Mouse (Mus musculus): ENCODE results near the gene Chst15. TPM values are rescaled to one million over a fixed set of nuclear protein-coding genes. Genes with fewer than 3 reads are reported as not detected.

Chst15 gene
- total RNA-seq, 2 experiments from 2014 or later: 12.9 to 14.0 TPM

DNA sequence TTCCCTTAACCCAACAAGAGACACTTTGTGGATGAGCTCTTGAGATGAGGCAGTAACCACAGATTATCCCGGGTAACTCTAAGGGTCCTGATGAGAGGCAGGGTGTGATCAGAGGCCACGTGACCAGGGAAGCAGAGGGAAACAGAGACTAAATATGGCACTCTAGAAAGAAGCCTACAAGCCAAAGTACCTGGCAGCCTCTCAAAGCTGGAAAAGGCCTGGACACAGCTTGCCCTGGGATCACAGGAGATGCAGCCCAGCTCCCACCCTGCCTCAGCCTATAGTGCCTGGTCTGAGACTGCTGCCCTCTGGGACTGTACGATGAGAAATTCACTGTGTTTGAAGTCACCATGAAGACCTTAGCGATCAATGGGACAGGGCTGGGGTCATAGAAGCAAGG is 83.3 kb downstream of the Chst15 start:
- no peak for ATAC-seq (ENCODE audit: poor library complexity, severe bottlenecking)

DNA sequence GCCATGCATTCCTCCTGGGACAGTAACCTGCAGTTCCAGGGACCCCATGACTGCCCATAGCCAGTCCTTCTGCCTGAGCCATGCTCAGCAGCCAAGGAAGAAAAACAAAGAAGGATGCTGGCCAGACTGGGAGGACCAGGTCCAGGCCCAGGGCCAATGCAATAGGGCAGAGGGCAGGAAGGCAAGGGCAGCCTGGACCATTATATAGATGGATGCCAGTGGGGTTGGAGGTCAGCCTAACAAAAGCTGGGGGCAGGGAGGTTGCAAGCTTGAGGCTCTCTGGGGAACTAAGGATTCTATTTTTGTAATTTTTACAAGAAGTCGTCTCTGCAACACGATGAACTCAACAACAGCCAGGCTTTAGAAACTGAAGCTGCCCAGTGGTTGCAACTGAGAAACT is 84.1 kb downstream of the Chst15 start:
- no peak for ATAC-seq (ENCODE audit: poor library complexity, severe bottlenecking)

- no peak for ATAC-seq (ENCODE audit: poor library complexity, severe bottlenecking)
Observed at GRCm38 (mm10) chr7:132231476-132231875, 85.6 kb downstream of the Chst15 start.

GRCm38 (mm10) chr7:132230961-132231360 is 86.1 kb downstream of the Chst15 start:
- ATAC-seq (ENCODE audit: poor library complexity, severe bottlenecking): no peak

DNA sequence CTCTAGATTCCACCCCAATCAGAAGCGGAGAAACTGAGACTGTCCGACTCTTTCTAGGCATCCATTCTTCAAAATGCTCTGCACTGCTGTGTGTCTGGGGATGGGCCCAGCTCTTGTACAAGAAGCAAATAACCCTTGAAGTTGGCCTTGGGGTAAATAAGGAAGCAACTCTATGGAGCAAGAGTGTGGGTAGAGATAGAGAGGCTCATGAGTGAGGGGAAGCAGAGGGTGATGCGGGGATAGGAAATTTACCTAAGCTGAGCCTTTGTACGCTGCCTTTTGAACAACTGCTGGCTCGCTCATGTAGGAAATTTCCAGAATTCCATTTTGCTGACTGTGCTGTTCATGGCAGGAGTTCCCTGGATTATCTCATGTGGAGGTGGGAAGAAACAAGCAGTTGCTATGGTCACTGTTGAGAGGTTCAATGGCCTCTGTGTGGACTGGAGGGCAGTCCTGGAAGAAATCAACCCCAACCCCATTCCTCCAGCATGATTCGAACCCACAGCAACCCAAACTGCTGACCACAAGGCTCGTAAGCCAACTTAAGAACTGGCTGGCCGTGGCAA is 89.9 kb downstream of the Chst15 start:
- peak; percentile 82 for ATAC-seq (ENCODE audit: poor library complexity, severe bottlenecking)

- ATAC-seq (ENCODE audit: poor library complexity, severe bottlenecking): peak; percentile 83
Observed at GRCm38 (mm10) chr7:132226379-132227074, 90.5 kb downstream of the Chst15 start.

GRCm38 (mm10) chr7:132223452-132224141 is 93.4 kb downstream of the Chst15 start:
- ATAC-seq (ENCODE audit: poor library complexity, severe bottlenecking): no peak

DNA sequence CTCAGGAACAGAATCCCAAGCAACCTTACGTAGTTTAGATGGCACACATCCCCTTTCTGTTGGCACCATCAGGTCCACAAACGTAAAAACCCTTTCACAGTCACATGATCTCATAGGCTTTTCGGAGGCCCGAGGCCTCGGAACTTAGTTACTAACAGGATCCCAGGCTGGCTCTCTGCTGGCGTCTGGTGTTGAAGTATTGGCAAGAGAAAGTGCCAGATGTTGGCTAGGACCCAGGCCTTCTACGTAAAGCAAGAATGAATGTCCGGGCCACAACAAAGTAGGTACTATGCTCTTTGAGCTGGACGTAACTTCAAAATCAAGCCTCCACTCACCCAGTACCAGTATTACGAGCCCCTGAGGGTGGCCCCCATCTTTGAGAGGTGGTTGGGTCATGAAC is 103.0 kb downstream of the Chst15 start:
- ATAC-seq (ENCODE audit: poor library complexity, severe bottlenecking): no peak

DNA sequence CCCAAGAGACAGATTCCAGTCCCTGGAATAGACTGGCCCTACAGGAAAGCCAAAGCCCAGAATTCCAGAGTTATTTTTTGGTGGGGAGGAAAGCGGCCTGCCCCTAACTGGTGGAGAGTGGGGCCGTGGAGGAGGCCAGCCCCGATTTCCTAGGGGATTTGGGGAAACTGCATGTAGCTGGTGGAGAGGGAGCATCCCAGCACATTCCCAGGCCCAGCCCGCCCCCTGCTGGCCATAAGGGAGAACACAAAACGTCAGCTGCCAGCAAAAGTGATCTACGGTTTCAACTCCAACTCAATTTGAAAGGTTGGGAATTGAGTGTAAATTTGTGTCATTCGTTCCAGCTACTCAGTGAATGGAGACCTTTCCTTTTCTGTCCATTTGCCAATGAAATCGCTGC is 103.6 kb downstream of the Chst15 start:
- ATAC-seq (ENCODE audit: poor library complexity, severe bottlenecking): no peak

DNA sequence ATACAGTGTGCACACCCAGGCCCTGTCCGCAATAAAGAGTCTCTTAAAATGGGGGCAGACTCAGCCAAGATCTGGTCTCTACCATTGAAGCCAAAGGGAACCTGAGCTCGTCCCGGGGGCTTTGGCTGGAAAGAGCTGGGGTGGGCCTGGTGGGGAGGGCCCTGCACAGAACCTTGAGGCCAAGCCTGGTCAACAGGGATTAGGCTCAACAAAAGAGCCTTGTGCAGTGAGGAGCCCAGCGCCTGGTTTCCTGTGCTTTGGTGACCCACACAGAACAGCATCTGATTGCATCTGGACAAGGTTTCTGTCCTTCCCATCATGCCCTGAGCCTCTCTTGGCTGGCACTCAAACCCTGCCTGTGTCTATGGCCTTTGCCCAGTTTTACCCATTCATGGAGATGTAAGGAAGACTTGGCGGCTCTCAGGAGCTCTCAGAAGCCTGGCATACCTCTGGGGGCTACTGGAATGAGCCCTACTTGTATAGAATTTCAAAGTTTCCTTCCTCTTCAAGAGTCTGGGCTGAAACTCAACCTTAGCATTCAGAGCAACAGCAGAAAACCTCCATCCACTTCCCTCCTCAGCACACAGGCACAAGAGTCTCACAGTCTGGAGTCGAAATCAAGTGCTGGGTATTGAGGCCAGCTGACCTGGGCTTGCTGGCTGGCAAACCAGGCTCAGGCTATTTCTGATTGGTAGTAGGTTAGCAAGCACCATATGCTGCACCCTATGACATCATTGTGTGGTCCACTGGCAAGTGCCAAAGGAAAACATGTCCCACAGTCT is 104.9 kb downstream of the Chst15 start:
- no peak for ATAC-seq (ENCODE audit: poor library complexity, severe bottlenecking)

DNA sequence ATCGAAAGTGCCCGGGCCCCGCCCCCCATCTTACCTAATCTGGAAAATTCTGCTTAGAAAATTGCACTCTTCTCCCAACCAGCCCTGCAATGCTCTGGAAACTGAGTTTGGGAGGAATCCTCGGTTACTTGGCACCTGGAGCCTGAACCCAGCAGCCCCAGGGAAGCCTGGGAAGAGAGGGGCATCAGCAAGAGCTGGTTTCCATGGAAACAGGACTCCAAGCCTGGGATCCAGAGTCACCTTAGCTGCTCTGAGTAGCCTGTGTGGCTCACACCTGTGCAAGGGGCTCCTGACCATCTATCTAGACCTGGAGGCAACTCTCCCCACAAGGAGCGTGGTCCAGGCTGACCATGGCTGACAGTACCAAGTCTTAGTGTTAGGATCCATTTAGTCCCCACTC is 106.4 kb downstream of the Chst15 start:
- no peak for ATAC-seq (ENCODE audit: poor library complexity, severe bottlenecking)

DNA sequence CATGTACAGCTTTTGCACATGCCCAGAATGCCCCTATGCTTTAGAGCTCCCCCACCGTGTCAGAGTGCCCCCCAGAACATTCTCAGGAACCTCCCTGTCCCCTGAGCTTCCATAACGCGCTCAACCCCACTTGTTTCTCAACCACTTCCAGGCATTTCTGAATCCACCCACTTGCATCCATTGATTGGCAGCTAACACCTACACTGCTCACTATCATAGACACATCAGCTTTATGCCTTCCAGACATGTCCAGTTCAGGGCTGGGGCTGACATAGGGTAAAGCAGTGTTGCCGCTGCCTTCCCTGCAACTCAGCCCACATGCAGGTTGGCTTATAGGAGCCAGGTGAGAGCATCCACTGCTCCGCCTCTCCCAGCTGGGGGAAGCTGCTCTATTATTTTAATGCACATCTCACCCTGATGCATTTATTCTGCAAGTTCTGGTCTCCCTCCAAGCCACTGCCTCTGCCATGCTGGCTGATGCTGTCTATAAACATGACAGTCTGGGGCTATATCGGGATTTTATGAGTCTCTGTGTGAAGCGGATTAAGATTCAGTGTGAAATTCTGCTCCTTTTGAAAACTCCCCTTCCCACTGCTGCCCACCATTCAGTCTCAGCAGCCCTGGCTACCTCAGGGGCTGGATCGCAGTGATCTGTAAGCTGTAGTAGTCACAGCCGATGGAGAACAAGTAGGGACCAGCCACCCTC is 107.9 kb downstream of the Chst15 start:
- no peak for ATAC-seq (ENCODE audit: poor library complexity, severe bottlenecking)

DNA sequence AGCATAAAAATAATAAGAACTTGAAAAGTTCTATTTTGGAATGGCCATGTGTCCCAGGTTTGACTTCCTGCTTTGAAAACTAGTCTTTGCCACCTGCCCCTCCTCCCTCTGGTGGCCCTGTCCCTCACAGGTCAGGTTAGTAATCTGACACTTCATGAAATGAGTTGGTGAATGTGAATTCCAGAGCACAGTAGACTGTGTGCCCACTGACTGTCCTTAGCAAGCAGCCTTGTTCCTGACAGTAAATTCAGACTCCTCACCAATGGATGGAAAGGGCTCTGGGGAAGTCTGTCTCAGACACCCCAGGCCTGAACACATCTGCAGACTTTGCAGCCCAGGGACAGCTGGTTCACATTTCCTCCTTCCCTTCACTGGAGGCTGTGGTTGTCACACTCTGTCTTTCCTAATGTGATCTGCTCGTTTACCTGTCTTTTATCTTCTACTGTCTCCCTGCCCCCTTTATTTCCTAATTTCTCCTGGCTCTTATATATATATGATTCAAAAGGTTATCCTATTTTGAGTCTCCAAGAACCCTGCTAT is 112.9 kb downstream of the Chst15 start:
- ATAC-seq (ENCODE audit: poor library complexity, severe bottlenecking): no peak

DNA sequence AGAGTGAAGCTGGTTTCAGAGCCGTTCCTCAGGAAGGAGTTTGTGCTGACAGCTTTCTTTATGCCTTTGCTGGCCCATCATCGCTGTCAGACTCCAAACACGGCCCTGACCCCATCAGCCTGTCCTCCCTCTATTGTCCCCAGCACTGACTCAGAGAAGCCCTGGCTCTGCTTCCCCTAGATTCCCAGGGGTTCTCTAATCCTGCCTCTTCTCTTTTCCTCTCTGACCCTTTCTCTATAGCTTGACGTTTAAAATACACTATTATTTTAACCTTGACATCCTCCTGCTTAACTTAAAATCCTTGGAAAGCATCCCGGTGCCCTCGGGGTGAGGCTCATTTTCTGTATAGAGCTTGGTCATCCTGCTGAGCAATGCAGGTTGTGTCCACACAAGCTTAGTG is 117.3 kb downstream of the Chst15 start:
- no peak for ATAC-seq (ENCODE audit: poor library complexity, severe bottlenecking)

- no peak for ATAC-seq (ENCODE audit: poor library complexity, severe bottlenecking)
Observed at GRCm38 (mm10) chr7:132198806-132199205, 118.2 kb downstream of the Chst15 start.

- ATAC-seq (ENCODE audit: poor library complexity, severe bottlenecking): no peak
Observed at GRCm38 (mm10) chr7:132197817-132198475, 119.1 kb downstream of the Chst15 start.

DNA sequence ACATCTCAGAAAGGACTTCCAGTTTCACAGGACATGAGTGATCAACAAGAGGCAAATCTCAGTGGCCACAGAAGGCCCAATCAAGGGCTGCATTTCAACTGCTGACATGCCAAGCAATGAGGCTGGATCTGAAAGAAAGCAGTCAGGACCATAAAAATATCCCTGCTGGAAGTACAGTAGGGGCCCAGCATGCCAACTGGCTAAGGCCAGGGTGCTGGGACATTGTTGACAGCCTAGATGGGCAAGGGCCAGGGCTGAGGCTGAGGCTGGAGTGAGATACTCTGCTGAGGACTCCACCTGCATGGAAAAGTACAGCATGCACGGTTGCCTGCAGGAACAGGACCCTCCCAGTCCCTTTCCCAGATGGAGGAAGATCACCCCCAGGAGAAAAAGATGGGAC is 120.4 kb downstream of the Chst15 start:
- ATAC-seq (ENCODE audit: poor library complexity, severe bottlenecking): no peak

DNA sequence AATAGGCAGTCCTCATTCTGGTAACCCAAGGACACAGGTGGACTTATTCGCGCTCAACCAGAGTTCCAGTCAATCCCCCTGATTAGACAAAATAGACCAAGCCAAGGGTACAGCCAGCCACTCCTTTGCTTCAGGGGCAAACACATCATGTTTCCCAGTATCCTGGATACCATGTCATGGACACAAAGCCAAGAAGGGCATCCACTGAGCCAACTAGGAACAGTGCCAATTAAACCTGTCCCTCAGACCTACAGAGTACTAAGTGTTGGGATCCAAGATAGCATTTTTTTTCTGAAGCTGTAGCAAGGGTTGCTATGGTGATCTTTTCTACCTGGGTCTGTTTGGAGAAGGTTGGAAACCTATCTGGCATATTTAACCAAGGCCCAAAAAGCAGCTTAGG is 123.4 kb downstream of the Chst15 start:
- no peak for ATAC-seq (ENCODE audit: poor library complexity, severe bottlenecking)

GRCm38 (mm10) chr7:132187456-132187855 is 129.6 kb downstream of the Chst15 start:
- no peak for ATAC-seq (ENCODE audit: poor library complexity, severe bottlenecking)

Data from megakaryocyte, adult 5-6 weeks (primary cell).